Mouse (Mus musculus) splenic B cell, adult 2 months (primary cell): Measurements from ENCODE around the gene Gm17606.
A peak's percentile ranks its signal among the peaks of the same experiment; 100 is the strongest.

Experiments
- DNase-seq: peaks from one replicate; pipeline ENCODE4 v3.0.0-alpha.2; 2011; ENCODE audit warnings: low read depth, low spot score
- H3K27me3 ChIP-seq: 2 replicates; pipeline ENCODE4 v1.6.1; 2012; ENCODE audit warnings: mild to moderate bottlenecking, low read length, moderate library complexity, mixed read lengths; ENCODE audit not compliant: control insufficient read depth, poor library complexity, insufficient read depth, severe bottlenecking
- H3K36me3 ChIP-seq: 2 replicates; pipeline ENCODE4 v1.6.1; 2012; ENCODE audit warnings: mild to moderate bottlenecking, low read length, moderate library complexity, mixed read lengths; ENCODE audit not compliant: control insufficient read depth, poor library complexity, insufficient read depth, severe bottlenecking

The Gm17606 gene

DNA sequence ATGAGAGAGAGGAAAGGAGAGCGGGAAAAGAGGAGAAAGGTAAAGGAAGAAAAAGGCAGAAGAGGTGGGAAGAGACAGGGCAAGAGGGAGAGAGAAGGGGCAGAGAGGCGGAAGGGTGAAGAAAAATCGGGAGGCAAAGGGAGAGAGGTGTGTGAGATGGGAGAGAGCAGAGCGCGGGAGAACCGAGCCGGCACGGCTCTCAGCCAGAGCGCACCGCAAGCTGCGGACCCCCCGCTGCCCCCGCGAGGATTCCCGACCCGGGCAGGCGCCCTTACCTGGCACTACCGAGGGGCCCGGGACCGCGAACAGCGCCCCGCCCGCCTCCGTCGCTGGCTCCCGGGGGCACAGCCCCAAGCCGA, at the start of gene Gm17606:
Gm17606 (plus strand) TSS at position 7 of the 359 bp plus-strand sequence.
- Histone ChIP-seq H3K36me3 (peaks cover 13% of the 10 kb centered on the region), H3K27me3 (no peaks in the 10 kb centered on the region)
- no peak for DNase-seq

DNA sequence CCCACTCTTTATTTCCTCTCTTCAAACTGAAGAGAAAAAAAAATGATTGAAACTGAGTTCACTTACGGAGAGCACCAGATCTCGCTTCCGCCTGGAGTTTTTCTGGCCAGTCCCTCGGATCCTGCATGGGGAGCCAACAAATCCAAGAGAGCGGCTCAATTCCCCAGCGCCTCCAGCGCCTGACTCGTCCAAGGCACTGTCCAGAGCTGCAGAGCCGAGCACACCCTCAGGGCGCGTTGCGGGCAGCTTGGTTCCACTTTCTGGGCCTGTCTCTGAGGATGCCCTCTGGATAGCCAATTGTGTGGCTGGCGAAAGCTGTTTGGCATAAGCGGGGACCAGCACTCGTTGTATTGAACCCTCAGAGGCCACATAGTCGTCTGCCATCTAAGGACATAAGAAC, 49.7 kb upstream of the Gm17606 start:
- DNase-seq, result no peak
- Histone ChIP-seq H3K36me3 (no peaks in the 10 kb centered on the region), H3K27me3 (no peaks in the 10 kb centered on the region)

- Histone ChIP-seq H3K36me3 (no peaks in the 10 kb centered on the region), H3K27me3 (no peaks in the 10 kb centered on the region)
- no peak for DNase-seq
These were observed 48.3 kb upstream of the Gm17606 start for GRCm38 (mm10) chr14:54592319-54592934.

GRCm38 (mm10) chr14:54594055-54594454, 46.7 kb upstream of the Gm17606 start:
- Histone ChIP-seq H3K36me3 (no peaks in the 10 kb centered on the region), H3K27me3 (no peaks in the 10 kb centered on the region)
- no peak for DNase-seq

DNA sequence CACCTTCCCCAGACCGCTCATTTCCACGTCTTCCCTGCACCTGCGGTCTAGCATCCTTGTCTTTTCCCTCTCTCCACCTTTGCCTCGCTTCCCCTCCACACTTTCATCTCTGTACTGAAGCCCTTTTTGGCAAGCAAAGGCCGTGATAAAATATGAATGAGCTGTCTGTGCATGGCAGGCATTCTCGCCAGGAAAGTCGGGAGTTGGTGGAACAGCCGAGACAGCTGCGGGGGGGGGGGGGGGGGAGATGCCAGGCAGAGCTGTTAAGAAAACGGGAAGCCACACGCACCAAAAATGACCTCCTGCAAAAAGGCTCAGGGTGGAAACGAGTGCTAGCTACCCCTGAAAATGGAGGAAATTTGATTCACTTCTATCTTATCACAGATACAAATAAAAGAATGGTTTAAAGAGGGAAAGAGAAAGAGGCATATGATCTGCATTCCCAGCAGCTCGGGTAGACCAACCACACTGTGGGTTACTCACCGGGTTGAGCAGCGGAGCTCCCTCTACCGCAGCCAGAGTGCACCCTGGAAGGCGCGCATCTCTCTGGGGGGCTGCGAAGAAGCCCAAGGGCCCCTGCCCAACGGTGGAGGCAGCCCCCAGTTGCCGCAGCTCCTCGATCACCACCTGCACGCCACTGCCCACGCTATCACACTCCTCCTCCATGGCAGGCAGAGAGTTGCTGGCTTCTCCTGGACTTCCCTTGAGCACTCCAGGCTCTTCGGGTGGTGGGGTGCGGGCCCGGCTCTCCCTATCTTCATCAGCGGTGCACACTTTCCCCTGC, 45.9 kb upstream of the Gm17606 start:
- Histone ChIP-seq H3K27me3 (no peaks in the 10 kb centered on the region), H3K36me3 (no peaks in the 10 kb centered on the region)
- DNase-seq, result no peak

DNA sequence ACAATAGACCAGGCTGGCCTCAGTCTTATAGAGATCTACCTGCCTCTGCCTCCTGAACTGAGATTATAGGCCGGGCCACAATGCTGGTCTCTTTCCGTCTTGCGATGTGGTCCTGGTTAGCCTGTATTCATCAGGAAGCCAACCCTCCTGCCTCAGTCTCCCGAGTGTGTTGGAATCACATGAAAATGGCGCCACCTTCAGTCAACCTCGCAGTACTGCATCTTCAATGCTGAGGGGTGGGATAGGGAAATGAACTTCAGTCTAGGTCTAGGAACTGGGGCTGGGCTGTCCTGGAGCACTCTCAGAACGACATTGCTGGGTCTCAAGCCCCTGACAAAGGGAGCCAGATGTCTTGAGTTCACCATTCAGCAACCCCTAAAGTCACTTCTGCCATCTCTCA, 43.7 kb upstream of the Gm17606 start:
- H3K27me3 ChIP-seq, result no peaks in the 10 kb centered on the region
- H3K36me3 ChIP-seq, result no peaks in the 10 kb centered on the region
- peak; percentile 60 for DNase-seq

DNA sequence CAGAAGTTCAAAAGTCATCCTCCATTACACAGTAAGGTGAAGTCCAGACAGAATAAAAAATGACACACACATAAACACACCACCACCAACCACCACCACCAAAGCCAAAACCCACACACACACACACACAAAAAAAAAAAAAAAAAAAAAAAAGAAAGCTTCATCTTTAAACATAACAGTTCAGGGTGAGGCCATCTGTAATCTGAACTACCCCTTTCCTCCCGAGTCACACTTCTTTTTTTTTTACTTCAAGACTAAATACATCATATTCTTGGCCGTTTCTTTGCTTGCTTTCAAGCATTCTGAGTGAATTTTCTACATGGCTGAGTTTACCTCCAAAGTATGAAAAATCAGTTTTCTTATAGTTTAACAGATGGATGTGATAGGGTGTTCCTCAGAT, 39.2 kb upstream of the Gm17606 start:
- H3K36me3 ChIP-seq, result no peaks in the 10 kb centered on the region
- DNase-seq, result no peak
- H3K27me3 ChIP-seq, result no peaks in the 10 kb centered on the region

- Histone ChIP-seq H3K27me3 (no peaks in the 10 kb centered on the region), H3K36me3 (no peaks in the 10 kb centered on the region)
- peak; percentile 17 for DNase-seq
These were observed 38.1 kb upstream of the Gm17606 start for GRCm38 (mm10) chr14:54602613-54603012.

DNA sequence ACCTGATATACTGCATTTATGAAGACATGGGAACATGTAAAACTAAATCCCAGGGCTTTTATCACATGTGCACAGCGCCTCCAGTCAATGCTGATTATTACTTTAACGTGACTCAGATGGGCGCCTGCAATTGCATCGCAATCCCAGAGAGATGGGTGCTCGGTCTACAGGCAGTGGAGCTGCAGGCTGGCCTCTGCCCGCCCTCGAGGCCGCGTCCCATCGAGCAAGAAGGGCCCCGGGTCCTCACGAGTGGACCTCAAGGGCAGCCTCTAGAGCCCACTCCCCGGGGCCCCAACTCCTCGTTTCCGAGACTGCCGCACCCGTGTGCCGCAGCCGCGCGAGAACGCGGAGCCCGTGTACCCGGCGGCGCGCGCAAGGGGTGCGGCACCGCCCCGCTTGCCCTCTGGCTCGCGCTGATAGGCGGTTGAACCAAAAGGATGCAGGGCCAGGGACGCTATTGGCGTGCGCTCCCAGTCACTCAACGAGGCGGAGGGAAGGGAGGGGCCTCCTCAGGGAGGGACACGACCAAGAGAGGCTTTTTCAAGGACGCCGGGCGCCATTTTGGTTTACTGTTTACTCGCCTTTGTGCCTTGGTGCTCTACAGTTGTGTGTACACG, 37.6 kb upstream of the Gm17606 start:
- no peaks in the 10 kb centered on the region for H3K36me3 ChIP-seq
- peak; percentile 96 for DNase-seq
- no peaks in the 10 kb centered on the region for H3K27me3 ChIP-seq

DNA sequence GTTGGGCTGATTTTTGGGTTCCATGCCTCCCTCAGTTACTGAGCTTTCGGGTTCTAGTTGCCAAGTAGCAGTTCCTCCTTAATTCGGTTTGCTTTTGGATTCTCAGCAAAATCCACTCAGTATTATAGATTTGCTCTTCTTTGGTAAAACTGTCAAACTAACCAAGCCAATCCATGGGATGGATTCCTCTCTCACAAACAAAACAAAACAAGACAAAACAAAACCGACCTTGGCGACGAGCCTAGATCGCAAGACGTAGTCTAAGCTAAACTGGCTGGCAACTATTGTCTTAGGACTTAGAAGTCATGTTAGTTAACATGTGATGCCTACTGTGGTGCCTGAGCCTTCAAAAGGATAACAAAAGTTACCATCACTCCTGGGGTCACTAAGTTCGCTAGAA, 37.1 kb upstream of the Gm17606 start:
- no peak for DNase-seq
- Histone ChIP-seq H3K36me3 (no peaks in the 10 kb centered on the region), H3K27me3 (no peaks in the 10 kb centered on the region)

- Histone ChIP-seq H3K27me3 (no peaks in the 10 kb centered on the region), H3K36me3 (no peaks in the 10 kb centered on the region; the same call in 1 of the 2 replicates)
- DNase-seq, result peak; percentile 76
These were observed 34.9 kb upstream of the Gm17606 start, which contains the start of gene 4931414P19Rik for GRCm38 (mm10) chr14:54605752-54606321. 4931414P19Rik (minus strand) TSS chr14:54605993.

- Histone ChIP-seq H3K36me3 (peaks cover 3% of the 10 kb centered on the region), H3K27me3 (no peaks in the 10 kb centered on the region)
- no peak for DNase-seq
These were observed 33.5 kb upstream of the Gm17606 start for GRCm38 (mm10) chr14:54607226-54607625.

- H3K27me3 ChIP-seq, result no peaks in the 10 kb centered on the region
- H3K36me3 ChIP-seq, result peaks cover 3% of the 10 kb centered on the region
- DNase-seq, result no peak
These were observed 31.5 kb upstream of the Gm17606 start for GRCm38 (mm10) chr14:54609245-54609644.

GRCm38 (mm10) chr14:54609962-54610361, 30.8 kb upstream of the Gm17606 start:
- no peaks in the 10 kb centered on the region for H3K27me3 ChIP-seq
- peaks cover 4% of the 10 kb centered on the region for H3K36me3 ChIP-seq
- peak; percentile 66 for DNase-seq

GRCm38 (mm10) chr14:54610648-54611047, 30.1 kb upstream of the Gm17606 start:
- H3K36me3 ChIP-seq, result peaks cover 5% of the 10 kb centered on the region

More at GRCm38 (mm10) chr14:54610648-54611047, 30.1 kb upstream of the Gm17606 start:
- DNase-seq, result no peak
- H3K27me3 ChIP-seq, result no peaks in the 10 kb centered on the region
